Mouse (Mus musculus) embryonic facial prominence, embryonic 11.5 days (tissue): Measurements from ENCODE around the gene Cdc42. TPM values are rescaled to one million over a fixed set of nuclear protein-coding genes. Genes with fewer than 3 reads are reported as not detected.

Experiments
- ATAC-seq: fragments of 200-750 bp; cut with Nextera tagmentation; replicated peaks from 2 replicates; pipeline ENCODE4 v1.8.0; 2017; ENCODE audit warnings: low read depth; ENCODE audit not compliant: insufficient number of reproducible peaks, low FRiP score, low TSS enrichment
- DNase-seq: peaks from one replicate; pipeline ENCODE4 v3.0.0-alpha.2; 2015; ENCODE audit warnings: low spot score
- H3K27ac ChIP-seq: fragments of 300-500 bp; sonication (generic); replicated peaks from 2 replicates; pipeline ENCODE4 v1.5.1; 2014; ENCODE audit warnings: mild to moderate bottlenecking, low read depth, low read length, control low read depth
- H3K27me3 ChIP-seq: fragments of 300-500 bp; sonication (generic); 2 replicates; pipeline ENCODE4 v1.6.1; 2014; ENCODE audit warnings: mild to moderate bottlenecking, low read length, moderate library complexity, mixed read lengths; ENCODE audit not compliant: control insufficient read depth, insufficient read depth
- H3K36me3 ChIP-seq: fragments of 300-500 bp; sonication (generic); replicated peaks from 2 replicates; pipeline ENCODE4 v1.6.1; 2014; ENCODE audit warnings: low read depth, mild to moderate bottlenecking, low read length, moderate library complexity, mixed read lengths; ENCODE audit not compliant: control insufficient read depth, insufficient read depth
- H3K4me1 ChIP-seq: fragments of 300-500 bp; sonication (generic); 2 replicates; pipeline ENCODE4 v1.6.1; 2014; ENCODE audit warnings: low read length, mixed read lengths; ENCODE audit not compliant: control insufficient read depth, insufficient read depth
- H3K4me2 ChIP-seq: fragments of 300-500 bp; sonication (generic); 2 replicates; pipeline ENCODE4 v1.6.1; 2014; ENCODE audit warnings: low read depth, mild to moderate bottlenecking, control low read depth, low read length, moderate library complexity
- H3K4me3 ChIP-seq: fragments of 300-500 bp; sonication (generic); 2 replicates; pipeline ENCODE4 v1.5.1; 2014; ENCODE audit warnings: low read depth, low read length, control low read depth
- H3K9ac ChIP-seq: fragments of 300-500 bp; sonication (generic); replicated peaks from 2 replicates; pipeline ENCODE4 v1.6.1; 2014; ENCODE audit warnings: mild to moderate bottlenecking, control low read depth, low read length
- H3K9me3 ChIP-seq: fragments of 300-500 bp; sonication (generic); replicated peaks from 2 replicates; pipeline ENCODE4 v1.6.1; 2016; ENCODE audit warnings: mild to moderate bottlenecking, low read length, inconsistent platforms, mixed read lengths; ENCODE audit not compliant: control insufficient read depth
- WGBS: fragments of 180-500 bp; shearing (Covaris S2); extraction: QIAGEN DNeasy Blood & Tissue Kit; methylation state at CpG from one replicate; pipeline ENCODE4 v1.1.7; 2014; 5-methylcytosine and 5-hydroxymethylcytosine counted together
- polyA plus RNA-seq: library from polyadenylated mRNA; unstranded; fragments of >200 nt; fragmentation: Nextera tagmentation; extraction: Ambion mirVana; gene quantifications from 2 replicates; pipeline ENCODE4 v1.2.1, GENCODE M21; 2014

The Cdc42 gene
- polyA plus RNA-seq, 1 experiment from 2014 or later: 781 TPM

- no peaks in the 10 kb centered on the region for H3K27me3 ChIP-seq
- no peak for ATAC-seq
- no peak overlapping the region for H3K4me3 ChIP-seq
- no peak overlapping the region for H3K9ac ChIP-seq
- no peak overlapping the region for H3K27ac ChIP-seq
- no peak overlapping the region for H3K4me2 ChIP-seq
- H3K4me1 ChIP-seq: no peaks in the 10 kb centered on the region; the same call in 1 of the 2 replicates
- no peak for DNase-seq
- H3K36me3 ChIP-seq: no peaks in the 10 kb centered on the region
- H3K9me3 ChIP-seq: no peaks in the 10 kb centered on the region
- WGBS: 89% methylated on average over 7 of the region's 7 CpGs
These were observed 52.5 kb downstream of the Cdc42 start for GRCm38 (mm10) chr4:137305066-137305465.

- Histone ChIP-seq H3K9ac (no peak overlapping the region), H3K4me2 (no peak overlapping the region), H3K9me3 (no peaks in the 10 kb centered on the region), H3K27ac (no peak overlapping the region), H3K36me3 (no peaks in the 10 kb centered on the region), H3K4me1 (no peaks in the 10 kb centered on the region; the same call in 1 of the 2 replicates), H3K27me3 (no peaks in the 10 kb centered on the region), H3K4me3 (no peak overlapping the region)
- ATAC-seq (no peak), DNase-seq (no peak)
- WGBS: 88% methylated on average over 7 of the region's 7 CpGs
These were observed 53.4 kb downstream of the Cdc42 start for GRCm38 (mm10) chr4:137304106-137304505.

GRCm38 (mm10) chr4:137301635-137302034 is 55.9 kb downstream of the Cdc42 start:
- no peaks in the 10 kb centered on the region for H3K27me3 ChIP-seq
- H3K4me1 ChIP-seq: no peaks in the 10 kb centered on the region
- no peak overlapping the region for H3K4me3 ChIP-seq
- H3K4me2 ChIP-seq: no peak overlapping the region
- no peak overlapping the region for H3K9ac ChIP-seq
- no peaks in the 10 kb centered on the region for H3K36me3 ChIP-seq
- no peak overlapping the region for H3K27ac ChIP-seq
- no peak for DNase-seq
- WGBS: 65% methylated on average over 16 of the region's 16 CpGs
- no peaks in the 10 kb centered on the region for H3K9me3 ChIP-seq
- ATAC-seq: no peak

- ATAC-seq (no peak), DNase-seq (no peak)
- Histone ChIP-seq H3K27me3 (no peaks in the 10 kb centered on the region), H3K4me2 (no peak overlapping the region), H3K36me3 (no peaks in the 10 kb centered on the region), H3K9me3 (no peaks in the 10 kb centered on the region), H3K4me1 (no peaks in the 10 kb centered on the region), H3K27ac (no peak overlapping the region), H3K4me3 (no peak overlapping the region), H3K9ac (no peak overlapping the region)
- 94% methylated on average over 13 of the region's 13 CpGs for whole genome bisulfite sequencing
These were observed 57.3 kb downstream of the Cdc42 start for GRCm38 (mm10) chr4:137300227-137300626.

- Histone ChIP-seq H3K27ac (no peak overlapping the region), H3K4me2 (no peak overlapping the region), H3K27me3 (no peaks in the 10 kb centered on the region), H3K36me3 (no peaks in the 10 kb centered on the region), H3K4me3 (no peak overlapping the region), H3K9me3 (no peaks in the 10 kb centered on the region), H3K9ac (no peak overlapping the region), H3K4me1 (no peaks in the 10 kb centered on the region)
- WGBS: 85% methylated on average over 8 of the region's 8 CpGs
- ATAC-seq (no peak), DNase-seq (no peak)
These were observed 59.1 kb downstream of the Cdc42 start for GRCm38 (mm10) chr4:137298406-137298805.

- Histone ChIP-seq H3K9me3 (no peaks in the 10 kb centered on the region), H3K4me2 (no peak overlapping the region), H3K36me3 (no peaks in the 10 kb centered on the region), H3K9ac (no peak overlapping the region), H3K27me3 (no peaks in the 10 kb centered on the region), H3K4me1 (no peaks in the 10 kb centered on the region), H3K27ac (no peak overlapping the region), H3K4me3 (no peak overlapping the region)
- 90% methylated on average over 4 of the region's 4 CpGs for WGBS
- DNase-seq: no peak
- ATAC-seq: no peak
These were observed 59.9 kb downstream of the Cdc42 start for GRCm38 (mm10) chr4:137297611-137298010.

- no peak overlapping the region for H3K9ac ChIP-seq
- 81% methylated on average over 8 of the region's 8 CpGs for WGBS
- DNase-seq (no peak), ATAC-seq (no peak)
- no peaks in the 10 kb centered on the region for H3K36me3 ChIP-seq
- H3K4me2 ChIP-seq: no peak overlapping the region
- no peaks in the 10 kb centered on the region for H3K9me3 ChIP-seq
- H3K4me1 ChIP-seq: no peaks in the 10 kb centered on the region
- H3K27ac ChIP-seq: no peak overlapping the region
- H3K27me3 ChIP-seq: no peaks in the 10 kb centered on the region
- no peak overlapping the region for H3K4me3 ChIP-seq
These were observed 62.6 kb downstream of the Cdc42 start for GRCm38 (mm10) chr4:137294951-137295350.

GRCm38 (mm10) chr4:137294474-137294873 is 63.0 kb downstream of the Cdc42 start:
- H3K4me3 ChIP-seq: no peak overlapping the region
- H3K4me1 ChIP-seq: no peaks in the 10 kb centered on the region
- no peak overlapping the region for H3K4me2 ChIP-seq
- no peaks in the 10 kb centered on the region for H3K27me3 ChIP-seq
- DNase-seq: no peak
- H3K9me3 ChIP-seq: no peaks in the 10 kb centered on the region
- no peak for ATAC-seq
- H3K27ac ChIP-seq: no peak overlapping the region
- H3K36me3 ChIP-seq: no peaks in the 10 kb centered on the region
- 71% methylated on average over 5 of the region's 5 CpGs for WGBS
- H3K9ac ChIP-seq: no peak overlapping the region
